8 mouse cellular contexts compared by ENCODE assay signal in genomic region chr2:129603536-129603935, GRCm38 (mm10). TPM values are rescaled to one million over a fixed set of nuclear protein-coding genes. Genes with fewer than 3 reads are reported as not detected.
DNase-seq lines count a peak whose midpoint lies in the region; ATAC-seq and TF ChIP-seq lines count a peak whose summit lies in the region.

No protein-coding gene starts in this region.

- no peak overlapping the region for H3K4me3 ChIP-seq in bone marrow macrophage, adult 2 months (ENCODE audit: insufficient read depth, low read length)
- no peak overlapping the region for H3K4me3 ChIP-seq in hindbrain, embryonic 13.5 days
- H3K4me3 ChIP-seq in megakaryocyte, embryonic 14.5 days (replicated peaks): peak overlapping the region; percentile 2

- no peak for TF ChIP-seq CTCF in bone marrow macrophage, adult 2 months (IDR thresholded peaks at IDR 0.05; ENCODE audit: low read depth, low read length)

- H3K4me1 ChIP-seq in bone marrow macrophage, adult 2 months (ENCODE audit: control insufficient read depth, insufficient read depth, low read length): peaks cover 77% of the 10 kb centered on the region
- peaks cover 26% of the 10 kb centered on the region for H3K4me1 ChIP-seq in hindbrain, embryonic 13.5 days (replicated peaks)
- H3K4me1 ChIP-seq in megakaryocyte, embryonic 14.5 days: peaks cover 38% of the 10 kb centered on the region

- H3K36me3 ChIP-seq in hindbrain, embryonic 13.5 days: no peaks in the 10 kb centered on the region; the same call in 1 of the 2 replicates
- no peaks in the 10 kb centered on the region for H3K36me3 ChIP-seq in megakaryocyte, embryonic 14.5 days (replicated peaks; ENCODE audit: low read length)

- intact Hi-C loops in gastrocnemius, postnatal 36 days (cut with DNase I): no loop called here
- intact Hi-C loops in left cerebral cortex, postnatal 25 days (cut with DNase I): no loop called here

- H3K9ac ChIP-seq in hindbrain, embryonic 13.5 days: no peak overlapping the region

- 0 out of 2 replicates have a peak overlapping the region, but pooled peaks have one; percentile 0 for H3K27ac ChIP-seq in bone marrow macrophage, adult 2 months (ENCODE audit: insufficient read depth, low read depth, low read length)
- H3K27ac ChIP-seq in hindbrain, embryonic 13.5 days: no peak overlapping the region

- H3K9me3 ChIP-seq in hindbrain, embryonic 13.5 days: no peaks in the 10 kb centered on the region
- H3K9me3 ChIP-seq in megakaryocyte, embryonic 14.5 days: no peaks in the 10 kb centered on the region

- no peak for TF ChIP-seq POLR2A in bone marrow macrophage, adult 2 months (IDR thresholded peaks at IDR 0.05; ENCODE audit: borderline replicate concordance, low read depth, low read length)

- no peaks in the 10 kb centered on the region for H3K27me3 ChIP-seq in hindbrain, embryonic 13.5 days
- peaks cover 52% of the 10 kb centered on the region for H3K27me3 ChIP-seq in megakaryocyte, embryonic 14.5 days (replicated peaks)

- 85% methylated on average over 1 of the region's 1 CpGs for WGBS in hindbrain, embryonic 13.5 days

- no peak for DNase-seq in frontal cortex, postnatal 10 days (ENCODE audit: low spot score in 2 of 2)
- no peak for DNase-seq in gastrocnemius, postnatal 36 days
- no peak for DNase-seq in left cerebral cortex, postnatal 25 days (ENCODE audit: low spot score in 2 of 2)
- no peak for DNase-seq in gastrocnemius, postnatal 4 days (ENCODE audit: low spot score in 2 of 2)

- H3K4me2 ChIP-seq in hindbrain, embryonic 13.5 days: no peak overlapping the region

- ATAC-seq in frontal cortex, adult (ENCODE audit: low TSS enrichment): peak; percentile 32; the same call in 1 of the 2 replicates
- peak; percentile 93 for ATAC-seq in hindbrain, embryonic 13.5 days (ENCODE audit: low FRiP score)

RNA-seq across cellular contexts. Expression of gene Sirpa, which starts 10.9 kb away (rescaled TPM):
- 1,284 and 1,400 TPM in 2 replicates for polyA plus RNA-seq in bone marrow macrophage, adult 2 months (2012; ENCODE audit: insufficient read depth, insufficient read length, missing spikeins)
- 20.8 and 23.1 TPM in 2 replicates for polyA plus RNA-seq in hindbrain, embryonic 13.5 days (2015; fragmentation: Nextera tagmentation; extraction: Ambion mirVana)
- 9.9 and 60.3 TPM in 2 replicates for polyA plus RNA-seq in megakaryocyte, embryonic 14.5 days (2012; ENCODE audit: insufficient read depth, low replicate concordance)
- total RNA-seq in gastrocnemius, postnatal 36 days (2021): 1 to 10 TPM; 5.9 to 6.5 TPM
- total RNA-seq in left cerebral cortex, postnatal 25 days (2021): 100 to 1,000 TPM; 387 to 409 TPM
- total RNA-seq in gastrocnemius, postnatal 4 days (2021): 10 to 100 TPM; 43.1 to 46.2 TPM

Comparison
In these comparisons a context has a peak if more than half of its experiments do, and no peak if none do; other contexts are left out.
1. RNA of gene Sirpa, which starts 10.9 kb away (total RNA-seq): 387 to 409 TPM in left cerebral cortex, postnatal 25 days; 43.1 to 46.2 TPM in gastrocnemius, postnatal 4 days and 5.9 to 6.5 TPM in gastrocnemius, postnatal 36 days; every median in the first group is over 4 times any median in the second.